Mouse (Mus musculus): ENCODE measurements around the gene 1110002E22Rik. TPM values are rescaled to one million over a fixed set of nuclear protein-coding genes. Genes with fewer than 3 reads are reported as not detected.

The 1110002E22Rik gene
- total RNA-seq (2021) = 1 to 10 TPM; 1.4 TPM
- long read RNA-seq, experiment 1 = 0 reads
- long read RNA-seq, experiment 2 = 0 reads

- peak in 1 of 2 experiments; percentile 56 for DNase-seq (ENCODE audit: low spot score in 2 of 2)
Observed at GRCm38 (mm10) chr3:138064732-138065645, at the start of gene 1110002E22Rik. Gene 1110002E22Rik, plus strand, starts transcription at chr3:138065052.

- DNase-seq (ENCODE audit: low spot score in 2 of 2) = no peak
Observed at GRCm38 (mm10) chr3:138016810-138017209, 48.0 kb upstream of the 1110002E22Rik start.

- no peak for DNase-seq (ENCODE audit: low spot score in 2 of 2)
Observed at GRCm38 (mm10) chr3:138022003-138022402, 42.8 kb upstream of the 1110002E22Rik start.

GRCm38 (mm10) chr3:138022651-138023050, 42.2 kb upstream of the 1110002E22Rik start:
- DNase-seq (ENCODE audit: low spot score in 2 of 2) = no peak

- peak; percentile 12 to 34 for DNase-seq (ENCODE audit: low spot score in 2 of 2)
Observed at GRCm38 (mm10) chr3:138026286-138026685, 38.6 kb upstream of the 1110002E22Rik start.

GRCm38 (mm10) chr3:138027575-138028362, 37.1 kb upstream of the 1110002E22Rik start:
- DNase-seq (ENCODE audit: low spot score in 2 of 2) = no peak

- no peak for DNase-seq (ENCODE audit: low spot score in 2 of 2)
Observed at GRCm38 (mm10) chr3:138029351-138029750, 35.5 kb upstream of the 1110002E22Rik start.

- DNase-seq (ENCODE audit: low spot score in 2 of 2) = no peak
Observed at GRCm38 (mm10) chr3:138030563-138030962, 34.3 kb upstream of the 1110002E22Rik start.

GRCm38 (mm10) chr3:138033986-138034385, 30.9 kb upstream of the 1110002E22Rik start:
- DNase-seq (ENCODE audit: low spot score in 2 of 2) = no peak

GRCm38 (mm10) chr3:138040938-138041337, 23.9 kb upstream of the 1110002E22Rik start:
- DNase-seq (ENCODE audit: low spot score in 2 of 2) = no peak

- no peak for DNase-seq (ENCODE audit: low spot score in 2 of 2)
Observed at GRCm38 (mm10) chr3:138041591-138042301, 23.1 kb upstream of the 1110002E22Rik start.

- no peak for DNase-seq (ENCODE audit: low spot score in 2 of 2)
Observed at GRCm38 (mm10) chr3:138043316-138043715, 21.5 kb upstream of the 1110002E22Rik start.

GRCm38 (mm10) chr3:138049555-138049954, 15.3 kb upstream of the 1110002E22Rik start:
- DNase-seq (ENCODE audit: low spot score in 2 of 2) = no peak

- no peak for DNase-seq (ENCODE audit: low spot score in 2 of 2)
Observed at GRCm38 (mm10) chr3:138050772-138051171, 14.1 kb upstream of the 1110002E22Rik start.

GRCm38 (mm10) chr3:138051431-138051830, 13.4 kb upstream of the 1110002E22Rik start:
- no peak for DNase-seq (ENCODE audit: low spot score in 2 of 2)

- no peak for DNase-seq (ENCODE audit: low spot score in 2 of 2)
Observed at GRCm38 (mm10) chr3:138053969-138054368, 10.9 kb upstream of the 1110002E22Rik start.

GRCm38 (mm10) chr3:138056976-138057375, 7.9 kb upstream of the 1110002E22Rik start:
- no peak for DNase-seq (ENCODE audit: low spot score in 2 of 2)

- DNase-seq (ENCODE audit: low spot score in 2 of 2) = no peak
Observed at GRCm38 (mm10) chr3:138058226-138058625, 6.6 kb upstream of the 1110002E22Rik start.

- DNase-seq (ENCODE audit: low spot score in 2 of 2) = no peak
Observed at GRCm38 (mm10) chr3:138060429-138060828, 4.4 kb upstream of the 1110002E22Rik start.

GRCm38 (mm10) chr3:138061205-138061911, 3.5 kb upstream of the 1110002E22Rik start:
- no peak for DNase-seq (ENCODE audit: low spot score in 2 of 2)

Measured in layer of hippocampus, postnatal 14 days (tissue).